Mouse (Mus musculus): ENCODE measurements around the gene Rergl. TPM values are rescaled to one million over a fixed set of nuclear protein-coding genes. Genes with fewer than 3 reads are reported as not detected.

Rergl gene
- total RNA-seq (2022), result not detected

GRCm38 (mm10) chr6:139501876-139502275 is at the start of gene Rergl:
Gene Rergl (minus strand): TSS chr6:139501976.
- DNase-seq (ENCODE audit: low spot score in 2 of 2), result no peak

GRCm38 (mm10) chr6:139538469-139538868 is 36.7 kb upstream of the Rergl start:
- no peak for DNase-seq (ENCODE audit: low spot score in 2 of 2)

GRCm38 (mm10) chr6:139525406-139525805 is 23.6 kb upstream of the Rergl start:
- no peak for DNase-seq (ENCODE audit: low spot score in 2 of 2)

GRCm38 (mm10) chr6:139524288-139524687 is 22.5 kb upstream of the Rergl start:
- DNase-seq (ENCODE audit: low spot score in 2 of 2), result no peak

GRCm38 (mm10) chr6:139514938-139515510 is 13.2 kb upstream of the Rergl start:
- DNase-seq (ENCODE audit: low spot score in 2 of 2), result no peak

GRCm38 (mm10) chr6:139479730-139480129 is 22.0 kb downstream of the Rergl start:
- no peak for DNase-seq (ENCODE audit: low spot score in 2 of 2)

GRCm38 (mm10) chr6:139464980-139465379 is 36.8 kb downstream of the Rergl start:
- DNase-seq (ENCODE audit: low spot score in 2 of 2), result no peak

- no peak for DNase-seq (ENCODE audit: low spot score in 2 of 2)
Observed at GRCm38 (mm10) chr6:139464292-139464691, 37.5 kb downstream of the Rergl start.

- no peak for DNase-seq (ENCODE audit: low spot score in 2 of 2)
Observed at GRCm38 (mm10) chr6:139461094-139461493, 40.7 kb downstream of the Rergl start.

- DNase-seq (ENCODE audit: low spot score in 2 of 2), result no peak
Observed at GRCm38 (mm10) chr6:139460470-139460869, 41.3 kb downstream of the Rergl start.

GRCm38 (mm10) chr6:139443999-139444398 is 57.8 kb downstream of the Rergl start:
- no peak for DNase-seq (ENCODE audit: low spot score in 2 of 2)

Other genes with a start within 250 kb of the Rergl start
- gene Pik3c2g, start 85.2 kb upstream of the Rergl start, total RNA-seq (2022), result not detected

Measured in gastrocnemius, adult 8-10 months (tissue).